Mouse (Mus musculus): ENCODE data around the gene Timm29. TPM values are rescaled to one million over a fixed set of nuclear protein-coding genes. Genes with fewer than 3 reads are reported as not detected.

Timm29 gene
- polyA plus RNA-seq, 1 experiment: 50.4 TPM

- no peak overlapping the region for H3K4me3 ChIP-seq (ENCODE audit: insufficient read depth, low read length)
- no peak overlapping the region for H3K27ac ChIP-seq (ENCODE audit: insufficient read depth, low read length)
- H3K4me1 ChIP-seq (ENCODE audit: control insufficient read depth, insufficient read depth, low read length): no peaks in the 10 kb centered on the region; the same call in 1 of the 2 replicates
- TF ChIP-seq POLR2A (IDR thresholded peaks at IDR 0.05; ENCODE audit: extremely low read depth, insufficient read depth, low read length): no peak
- no peak for TF ChIP-seq CTCF (IDR thresholded peaks at IDR 0.05; ENCODE audit: extremely low read depth, insufficient read depth, low read length)
Measured at GRCm38 (mm10) chr9:21556996-21557395, 35.5 kb upstream of the Timm29 start.

- Histone ChIP-seq H3K27ac (ENCODE audit: insufficient read depth, low read length) (no peak overlapping the region), H3K4me3 (ENCODE audit: insufficient read depth, low read length) (no peak overlapping the region), H3K4me1 (ENCODE audit: control insufficient read depth, insufficient read depth, low read length) (no peaks in the 10 kb centered on the region; the same call in 1 of the 2 replicates)
- TF ChIP-seq POLR2A (IDR thresholded peaks at IDR 0.05; ENCODE audit: extremely low read depth, insufficient read depth, low read length): no peak
- no peak for TF ChIP-seq CTCF (IDR thresholded peaks at IDR 0.05; ENCODE audit: extremely low read depth, insufficient read depth, low read length)
Measured at GRCm38 (mm10) chr9:21557556-21557955, 35.0 kb upstream of the Timm29 start.

GRCm38 (mm10) chr9:21558366-21558765 is 34.2 kb upstream of the Timm29 start:
- H3K4me3 ChIP-seq (ENCODE audit: insufficient read depth, low read length): no peak overlapping the region
- TF ChIP-seq POLR2A (IDR thresholded peaks at IDR 0.05; ENCODE audit: extremely low read depth, insufficient read depth, low read length): no peak
- TF ChIP-seq CTCF (IDR thresholded peaks at IDR 0.05; ENCODE audit: extremely low read depth, insufficient read depth, low read length): no peak
- no peaks in the 10 kb centered on the region; the same call in 1 of the 2 replicates for H3K4me1 ChIP-seq (ENCODE audit: control insufficient read depth, insufficient read depth, low read length)
- no peak overlapping the region for H3K27ac ChIP-seq (ENCODE audit: insufficient read depth, low read length)

DNA sequence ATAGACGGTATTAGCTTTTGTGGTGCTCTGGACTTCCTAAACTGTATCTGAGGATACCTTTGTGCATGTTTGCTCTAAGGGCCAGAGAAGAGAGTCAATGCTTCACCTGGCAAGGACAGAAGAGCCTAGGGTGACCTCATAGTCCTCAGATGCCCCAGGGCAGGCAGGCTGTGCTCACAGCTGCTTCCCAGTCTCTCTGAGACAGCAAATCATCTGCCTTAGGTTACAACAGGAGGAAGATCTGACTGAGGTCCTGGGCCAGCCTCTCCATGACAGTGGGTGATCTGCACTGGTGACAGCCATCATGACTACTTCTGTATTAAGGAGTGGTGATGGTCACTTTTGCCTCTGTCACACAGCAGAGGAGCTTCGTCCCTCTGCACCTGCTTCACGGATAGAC is 33.4 kb upstream of the Timm29 start:
- no peaks in the 10 kb centered on the region; the same call in 1 of the 2 replicates for H3K4me1 ChIP-seq (ENCODE audit: control insufficient read depth, insufficient read depth, low read length)
- H3K4me3 ChIP-seq (ENCODE audit: insufficient read depth, low read length): no peak overlapping the region
- H3K27ac ChIP-seq (ENCODE audit: insufficient read depth, low read length): no peak overlapping the region
- no peak for TF ChIP-seq POLR2A (IDR thresholded peaks at IDR 0.05; ENCODE audit: extremely low read depth, insufficient read depth, low read length)
- TF ChIP-seq CTCF (IDR thresholded peaks at IDR 0.05; ENCODE audit: extremely low read depth, insufficient read depth, low read length): no peak

DNA sequence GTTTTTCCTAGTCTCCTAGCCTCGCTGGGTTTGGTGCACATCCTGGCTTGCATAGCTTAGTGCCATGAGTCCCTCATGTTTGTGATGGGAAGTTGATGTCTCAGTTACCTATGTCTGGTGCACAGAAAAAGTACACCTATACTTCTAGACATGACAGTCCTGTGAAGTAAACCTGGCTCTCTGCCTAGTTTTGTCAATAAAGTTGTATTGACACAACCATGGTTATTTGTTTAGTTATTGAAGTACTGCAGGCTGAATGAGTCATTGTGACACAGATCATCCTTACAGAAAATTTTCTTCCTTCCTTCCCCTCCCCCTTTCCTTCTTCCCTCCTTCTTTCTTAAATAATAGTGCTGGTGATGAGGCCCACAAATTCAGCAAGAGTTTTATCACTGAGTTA is 28.1 kb upstream of the Timm29 start:
- Histone ChIP-seq H3K4me3 (ENCODE audit: insufficient read depth, low read length) (no peak overlapping the region), H3K27ac (ENCODE audit: insufficient read depth, low read length) (no peak overlapping the region), H3K4me1 (ENCODE audit: control insufficient read depth, insufficient read depth, low read length) (peaks cover 2% of the 10 kb centered on the region; the same call in 1 of the 2 replicates)
- TF ChIP-seq POLR2A (IDR thresholded peaks at IDR 0.05; ENCODE audit: extremely low read depth, insufficient read depth, low read length) (no peak), CTCF (IDR thresholded peaks at IDR 0.05; ENCODE audit: extremely low read depth, insufficient read depth, low read length) (no peak)

GRCm38 (mm10) chr9:21565004-21565586 is 27.4 kb upstream of the Timm29 start:
- Histone ChIP-seq H3K4me1 (ENCODE audit: control insufficient read depth, insufficient read depth, low read length) (peaks cover 2% of the 10 kb centered on the region; the same call in 1 of the 2 replicates), H3K4me3 (ENCODE audit: insufficient read depth, low read length) (no peak overlapping the region), H3K27ac (ENCODE audit: insufficient read depth, low read length) (no peak overlapping the region)
- TF ChIP-seq POLR2A (IDR thresholded peaks at IDR 0.05; ENCODE audit: extremely low read depth, insufficient read depth, low read length) (no peak), CTCF (IDR thresholded peaks at IDR 0.05; ENCODE audit: extremely low read depth, insufficient read depth, low read length) (no peak)

DNA sequence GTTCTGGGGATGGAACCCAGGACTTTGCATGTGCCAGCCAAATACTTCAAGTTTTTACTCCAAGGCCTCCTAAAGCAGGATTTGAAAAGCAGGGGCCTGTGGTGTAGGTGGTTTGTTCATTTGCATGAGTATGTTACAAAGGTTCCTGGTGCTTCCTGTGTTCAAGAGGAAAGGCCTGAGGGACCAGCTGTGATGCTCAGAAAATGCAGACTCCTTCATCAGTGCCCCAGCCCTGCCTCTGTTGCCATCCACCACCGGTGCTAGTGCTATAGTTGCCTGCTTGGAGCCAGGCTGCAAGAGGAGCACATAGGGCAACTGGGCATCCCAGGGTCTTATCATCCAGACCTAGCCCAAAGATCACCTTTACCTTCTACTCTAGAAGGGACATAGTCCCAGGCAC is 26.0 kb upstream of the Timm29 start:
- TF ChIP-seq CTCF (IDR thresholded peaks at IDR 0.05; ENCODE audit: extremely low read depth, insufficient read depth, low read length) (no peak), POLR2A (IDR thresholded peaks at IDR 0.05; ENCODE audit: extremely low read depth, insufficient read depth, low read length) (no peak)
- Histone ChIP-seq H3K27ac (ENCODE audit: insufficient read depth, low read length) (no peak overlapping the region), H3K4me3 (ENCODE audit: insufficient read depth, low read length) (no peak overlapping the region), H3K4me1 (ENCODE audit: control insufficient read depth, insufficient read depth, low read length) (0 out of 2 replicates have a peak, but pooled peaks cover 2% of the 10 kb centered on the region)

DNA sequence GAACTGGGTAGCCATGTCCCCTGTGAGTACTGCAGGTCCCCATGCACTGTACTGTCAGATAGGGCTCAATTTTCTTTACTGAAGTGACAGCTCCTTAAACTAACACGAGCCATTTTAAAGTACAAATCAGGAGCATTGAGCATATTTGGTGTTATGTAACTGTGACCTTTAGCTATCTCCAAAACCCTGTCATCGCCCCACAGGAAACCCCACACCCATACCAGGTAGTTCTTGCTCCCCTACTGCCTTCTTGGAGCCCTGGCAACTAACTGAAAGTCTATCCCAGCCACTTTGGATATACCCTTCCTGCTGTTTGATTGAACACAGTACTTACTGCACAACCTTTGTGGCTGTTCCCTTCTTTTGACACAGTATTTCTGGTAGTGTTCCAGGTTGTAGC is 25.5 kb upstream of the Timm29 start:
- H3K4me1 ChIP-seq (ENCODE audit: control insufficient read depth, insufficient read depth, low read length): 0 out of 2 replicates have a peak, but pooled peaks cover 2% of the 10 kb centered on the region
- no peak overlapping the region for H3K27ac ChIP-seq (ENCODE audit: insufficient read depth, low read length)
- H3K4me3 ChIP-seq (ENCODE audit: insufficient read depth, low read length): no peak overlapping the region
- TF ChIP-seq CTCF (IDR thresholded peaks at IDR 0.05; ENCODE audit: extremely low read depth, insufficient read depth, low read length) (no peak), POLR2A (IDR thresholded peaks at IDR 0.05; ENCODE audit: extremely low read depth, insufficient read depth, low read length) (no peak)

DNA sequence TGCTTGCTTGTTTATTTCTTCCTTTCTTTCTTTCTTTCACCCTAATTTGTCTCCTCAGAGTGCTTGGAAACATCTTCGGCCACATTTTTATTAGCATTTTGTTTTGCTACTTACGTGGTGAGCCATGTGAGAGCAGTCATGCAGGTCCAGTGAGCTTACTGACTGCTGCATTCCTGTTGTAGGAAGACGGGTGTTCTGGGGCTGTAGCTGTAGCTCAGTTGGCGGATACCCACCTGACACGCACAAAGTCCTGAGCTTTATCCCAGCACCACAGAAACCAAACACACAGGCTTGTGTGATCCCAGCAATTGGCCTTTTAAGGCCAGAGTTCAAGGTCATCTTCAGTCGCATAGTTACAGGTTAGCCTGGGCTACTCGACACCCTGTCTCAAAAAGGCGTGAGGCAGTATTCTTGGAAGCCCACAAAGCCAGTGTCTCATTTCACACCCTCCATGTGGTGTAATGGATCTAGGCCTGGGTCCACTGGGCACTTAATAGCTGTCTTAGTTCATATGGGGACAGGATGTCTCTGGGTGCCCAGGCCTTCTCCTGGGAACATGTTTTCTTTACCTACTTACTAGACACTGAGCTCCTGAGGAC is 23.8 kb upstream of the Timm29 start:
- TF ChIP-seq POLR2A (IDR thresholded peaks at IDR 0.05; ENCODE audit: extremely low read depth, insufficient read depth, low read length) (no peak), CTCF (IDR thresholded peaks at IDR 0.05; ENCODE audit: extremely low read depth, insufficient read depth, low read length) (no peak)
- 0 out of 2 replicates have a peak, but pooled peaks cover 2% of the 10 kb centered on the region for H3K4me1 ChIP-seq (ENCODE audit: control insufficient read depth, insufficient read depth, low read length)
- H3K27ac ChIP-seq (ENCODE audit: insufficient read depth, low read length): no peak overlapping the region
- no peak overlapping the region for H3K4me3 ChIP-seq (ENCODE audit: insufficient read depth, low read length)
